Mouse (Mus musculus): ENCODE measurements around the gene H1foo. TPM values are rescaled to one million over a fixed set of nuclear protein-coding genes. Genes with fewer than 3 reads are reported as not detected.

Gene H1foo
- polyA plus RNA-seq, 1 experiment from 2014 or later: not detected

GRCm38 (mm10) chr6:115955664-115956063 lies 10.9 kb downstream of the H1foo start:
- no peak overlapping the region for H3K4me3 ChIP-seq
- H3K27ac ChIP-seq: no peak overlapping the region
- no peaks in the 10 kb centered on the region for H3K9me3 ChIP-seq
- no peak overlapping the region for H3K4me2 ChIP-seq (replicated peaks)
- H3K36me3 ChIP-seq: no peaks in the 10 kb centered on the region
- H3K27me3 ChIP-seq: no peaks in the 10 kb centered on the region
- 69% methylated on average over 11 of the region's 11 CpGs for WGBS
- no peak overlapping the region for H3K9ac ChIP-seq
- H3K4me1 ChIP-seq: peaks cover 41% of the 10 kb centered on the region
- ATAC-seq (ENCODE audit: low FRiP score, low read depth): no peak

DNA sequence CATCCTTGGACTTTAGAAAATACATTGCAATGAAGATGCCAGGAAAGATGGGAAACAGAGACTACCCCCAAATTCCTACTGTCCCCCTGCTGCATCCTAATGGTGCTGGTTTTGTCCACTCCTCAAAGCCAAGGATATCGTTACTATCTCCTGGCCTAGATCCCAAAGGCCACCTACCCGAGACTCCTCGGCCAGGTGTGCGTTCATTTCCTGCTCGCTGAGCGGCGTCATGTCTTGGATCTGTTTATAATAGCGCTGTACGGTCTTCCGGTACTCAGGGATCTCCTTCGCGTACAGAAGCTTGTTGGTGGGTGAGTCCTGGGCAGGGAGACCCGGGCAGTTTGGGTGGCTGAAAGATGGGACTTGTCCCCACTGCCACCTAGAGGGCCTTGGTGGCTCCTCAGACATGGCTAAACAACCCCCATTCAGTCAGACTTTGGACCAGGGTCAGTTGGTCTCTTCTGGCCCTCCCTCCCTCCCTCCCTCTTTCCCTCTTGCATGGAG lies 11.7 kb downstream of the H1foo start:
- peaks cover 41% of the 10 kb centered on the region for H3K4me1 ChIP-seq
- H3K9ac ChIP-seq: no peak overlapping the region
- no peaks in the 10 kb centered on the region for H3K36me3 ChIP-seq
- no peak overlapping the region for H3K27ac ChIP-seq
- no peaks in the 10 kb centered on the region for H3K27me3 ChIP-seq
- H3K4me3 ChIP-seq: no peak overlapping the region
- 77% methylated on average over 13 of the region's 13 CpGs for WGBS
- no peak overlapping the region for H3K4me2 ChIP-seq (replicated peaks)
- no peak for ATAC-seq (ENCODE audit: low FRiP score, low read depth)
- no peaks in the 10 kb centered on the region for H3K9me3 ChIP-seq

GRCm38 (mm10) chr6:115956922-115957601 lies 12.3 kb downstream of the H1foo start:
- H3K4me3 ChIP-seq: no peak overlapping the region
- no peaks in the 10 kb centered on the region for H3K27me3 ChIP-seq
- no peak for ATAC-seq (ENCODE audit: low FRiP score, low read depth)
- no peak overlapping the region for H3K27ac ChIP-seq
- 26% methylated on average over 16 of the region's 16 CpGs for WGBS
- no peaks in the 10 kb centered on the region for H3K36me3 ChIP-seq
- no peak overlapping the region for H3K9ac ChIP-seq
- H3K4me2 ChIP-seq (replicated peaks): 0 out of 2 replicates have a peak overlapping the region, but pooled peaks have one; percentile 3
- H3K4me1 ChIP-seq: peaks cover 41% of the 10 kb centered on the region
- no peaks in the 10 kb centered on the region for H3K9me3 ChIP-seq

DNA sequence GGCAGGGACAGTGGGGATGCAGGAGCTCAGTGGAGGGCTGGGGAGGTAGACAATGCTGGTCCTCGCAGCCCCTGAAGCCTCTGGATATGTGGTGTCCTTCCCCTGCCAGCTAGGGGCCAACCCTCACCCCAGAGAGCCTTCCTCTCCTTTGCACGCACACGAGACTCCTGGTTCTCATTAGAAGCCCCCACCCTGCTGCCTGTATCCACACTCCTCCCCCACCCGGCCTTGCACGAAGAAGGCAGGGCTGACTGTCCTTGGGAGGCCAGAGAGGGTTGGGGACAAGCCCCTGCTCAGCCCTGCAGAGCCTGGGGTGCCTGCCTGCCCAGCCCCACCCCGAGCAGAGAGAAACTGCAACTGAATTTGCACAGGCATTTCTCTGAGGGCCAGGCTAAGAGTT lies 12.9 kb downstream of the H1foo start:
- no peak overlapping the region for H3K4me3 ChIP-seq
- H3K36me3 ChIP-seq: no peaks in the 10 kb centered on the region
- H3K27ac ChIP-seq: no peak overlapping the region; the same call in 1 of the 2 replicates
- 0 out of 2 replicates have a peak overlapping the region, but pooled peaks have one; percentile 39 for H3K9ac ChIP-seq
- no peaks in the 10 kb centered on the region for H3K27me3 ChIP-seq
- no peak for ATAC-seq (ENCODE audit: low FRiP score, low read depth)
- H3K9me3 ChIP-seq: no peaks in the 10 kb centered on the region
- peaks cover 41% of the 10 kb centered on the region for H3K4me1 ChIP-seq
- 0 out of 2 replicates have a peak overlapping the region, but pooled peaks have one; percentile 3 for H3K4me2 ChIP-seq (replicated peaks)
- 28% methylated on average over 6 of the region's 6 CpGs for WGBS

- Histone ChIP-seq H3K27me3 (peaks cover under 1% of the 10 kb centered on the region; the same call in 1 of the 2 replicates), H3K9ac (no peak overlapping the region), H3K4me2 (replicated peaks) (no peak overlapping the region), H3K36me3 (no peaks in the 10 kb centered on the region; the same call in 1 of the 2 replicates), H3K27ac (no peak overlapping the region), H3K4me3 (no peak overlapping the region), H3K4me1 (peaks cover 41% of the 10 kb centered on the region), H3K9me3 (no peaks in the 10 kb centered on the region)
- WGBS: 89% methylated on average over 9 of the region's 9 CpGs
- no peak for ATAC-seq (ENCODE audit: low FRiP score, low read depth)
Measured at GRCm38 (mm10) chr6:115958445-115958844, 13.7 kb downstream of the H1foo start.

- WGBS: 66% methylated on average over 7 of the region's 7 CpGs
- ATAC-seq (ENCODE audit: low FRiP score, low read depth): no peak
- peaks cover 41% of the 10 kb centered on the region for H3K4me1 ChIP-seq
Measured at GRCm38 (mm10) chr6:115959151-115959691, 14.5 kb downstream of the H1foo start.

GRCm38 (mm10) chr6:115960322-115960721 lies 15.6 kb downstream of the H1foo start:
- H3K9ac ChIP-seq: no peak overlapping the region
- H3K27ac ChIP-seq: no peak overlapping the region
- H3K27me3 ChIP-seq: peaks cover 9% of the 10 kb centered on the region
- no peak for ATAC-seq (ENCODE audit: low FRiP score, low read depth)
- H3K36me3 ChIP-seq: peaks cover under 1% of the 10 kb centered on the region; the same call in 1 of the 2 replicates
- peaks cover 30% of the 10 kb centered on the region for H3K4me1 ChIP-seq
- H3K4me3 ChIP-seq: no peak overlapping the region
- no peak overlapping the region for H3K4me2 ChIP-seq (replicated peaks)
- 91% methylated on average over 19 of the region's 19 CpGs for WGBS
- H3K9me3 ChIP-seq: no peaks in the 10 kb centered on the region

More at GRCm38 (mm10) chr6:115959151-115959691, 14.5 kb downstream of the H1foo start:
- Histone ChIP-seq H3K9me3 (no peaks in the 10 kb centered on the region), H3K27me3 (peaks cover 9% of the 10 kb centered on the region), H3K36me3 (no peaks in the 10 kb centered on the region; the same call in 1 of the 2 replicates), H3K9ac (no peak overlapping the region), H3K27ac (no peak overlapping the region), H3K4me3 (no peak overlapping the region), H3K4me2 (replicated peaks) (no peak overlapping the region)

DNA sequence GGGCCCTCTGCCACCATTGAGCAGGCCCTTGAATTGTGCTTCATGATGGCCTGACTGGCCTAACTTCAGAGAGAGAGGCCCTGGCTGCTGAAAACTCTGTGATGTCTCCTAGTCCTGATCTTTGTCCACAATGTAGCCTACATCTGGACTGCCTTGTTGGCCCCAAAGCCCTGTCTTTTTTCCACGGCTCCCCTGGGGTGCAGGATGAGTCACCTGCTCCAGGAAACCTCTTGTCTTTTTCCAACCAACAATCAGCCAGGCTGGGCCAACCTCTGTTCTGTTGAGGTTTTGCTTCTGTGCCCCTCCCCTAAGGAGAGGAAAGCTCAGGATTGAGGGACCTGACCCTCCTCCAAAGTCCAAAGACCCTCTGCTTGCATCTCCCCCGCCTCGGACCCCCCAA lies 17.0 kb downstream of the H1foo start:
- Histone ChIP-seq H3K4me1 (peaks cover 26% of the 10 kb centered on the region), H3K36me3 (peaks cover 12% of the 10 kb centered on the region), H3K27ac (no peak overlapping the region), H3K9me3 (no peaks in the 10 kb centered on the region), H3K9ac (no peak overlapping the region), H3K27me3 (peaks cover 9% of the 10 kb centered on the region), H3K4me2 (replicated peaks) (no peak overlapping the region), H3K4me3 (no peak overlapping the region)
- no peak for ATAC-seq (ENCODE audit: low FRiP score, low read depth)
- 91% methylated on average over 3 of the region's 3 CpGs for WGBS

DNA sequence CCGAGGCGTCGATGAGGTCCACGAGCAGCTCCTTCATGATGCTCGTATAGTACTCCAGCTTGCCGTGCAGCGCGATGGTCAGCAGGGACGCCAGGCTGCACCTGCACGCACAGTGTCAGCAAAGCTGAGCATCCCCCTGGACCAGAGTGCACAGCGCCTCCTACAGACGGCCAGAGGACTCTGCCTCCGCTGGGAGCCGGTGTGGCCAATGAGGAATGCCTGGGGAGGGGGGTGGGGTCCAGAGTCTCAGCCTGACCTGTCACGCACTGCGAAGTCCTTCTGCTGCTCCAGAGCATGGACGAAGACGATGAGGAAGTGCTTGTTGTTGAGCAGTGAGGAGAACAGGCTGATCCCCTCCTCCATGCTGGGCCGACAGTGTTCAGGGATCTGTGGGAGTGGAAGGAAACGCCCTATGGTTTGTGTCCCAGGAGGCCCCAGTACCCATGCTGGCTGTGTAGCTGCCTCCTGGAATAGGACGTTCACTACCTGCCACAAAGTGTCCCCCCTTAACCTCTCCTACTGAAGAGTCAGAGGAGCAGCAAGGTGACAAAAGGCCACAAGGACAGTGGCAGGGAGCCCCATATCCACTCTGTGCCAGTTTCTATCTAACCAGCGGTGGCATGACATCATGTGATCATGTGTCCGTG lies 17.8 kb downstream of the H1foo start:
- WGBS: 39% methylated on average over 23 of the region's 23 CpGs
- no peak overlapping the region for H3K4me2 ChIP-seq (replicated peaks)
- H3K9me3 ChIP-seq: no peaks in the 10 kb centered on the region
- no peak overlapping the region for H3K4me3 ChIP-seq
- peaks cover 13% of the 10 kb centered on the region for H3K36me3 ChIP-seq
- H3K9ac ChIP-seq: no peak overlapping the region
- H3K4me1 ChIP-seq: peaks cover 18% of the 10 kb centered on the region
- no peak overlapping the region for H3K27ac ChIP-seq
- no peak for ATAC-seq (ENCODE audit: low FRiP score, low read depth)
- peaks cover 9% of the 10 kb centered on the region for H3K27me3 ChIP-seq

GRCm38 (mm10) chr6:115963656-115964055 lies 18.9 kb downstream of the H1foo start:
- 70% methylated on average over 9 of the region's 9 CpGs for WGBS
- peaks cover 9% of the 10 kb centered on the region for H3K27me3 ChIP-seq
- peaks cover 13% of the 10 kb centered on the region for H3K36me3 ChIP-seq

GRCm38 (mm10) chr6:115966227-115966966 lies 21.7 kb downstream of the H1foo start:
- 94% methylated on average over 19 of the region's 19 CpGs for WGBS
- Histone ChIP-seq H3K36me3 (peaks cover 13% of the 10 kb centered on the region), H3K9me3 (no peaks in the 10 kb centered on the region), H3K4me2 (replicated peaks) (no peak overlapping the region), H3K4me1 (peaks cover 25% of the 10 kb centered on the region), H3K27me3 (peaks cover 9% of the 10 kb centered on the region), H3K27ac (no peak overlapping the region), H3K4me3 (no peak overlapping the region), H3K9ac (no peak overlapping the region)
- no peak for ATAC-seq (ENCODE audit: low FRiP score, low read depth)

More at GRCm38 (mm10) chr6:115963656-115964055, 18.9 kb downstream of the H1foo start:
- Histone ChIP-seq H3K4me3 (no peak overlapping the region), H3K4me1 (peaks cover 15% of the 10 kb centered on the region), H3K4me2 (replicated peaks) (no peak overlapping the region), H3K9ac (no peak overlapping the region), H3K27ac (no peak overlapping the region), H3K9me3 (no peaks in the 10 kb centered on the region)
- ATAC-seq (ENCODE audit: low FRiP score, low read depth): no peak

Measured in limb, embryonic 13.5 days (tissue).